Mouse (Mus musculus): ENCODE results near the gene Pde9a. TPM values are rescaled to one million over a fixed set of nuclear protein-coding genes. Genes with fewer than 3 reads are reported as not detected.

Pde9a gene
- total RNA-seq, 2 experiments from 2014 or later = 1.4 TPM; not detected in 1

- no peak for ATAC-seq (replicated peaks; ENCODE audit: poor library complexity, severe bottlenecking)
These were observed 912 bp upstream of the Pde9a start for GRCm38 (mm10) chr17:31384968-31385627.

GRCm38 (mm10) chr17:31386766-31387275, 811 bp downstream of the Pde9a start:
- no peak for ATAC-seq (replicated peaks; ENCODE audit: poor library complexity, severe bottlenecking)

GRCm38 (mm10) chr17:31389432-31390050, 3.5 kb downstream of the Pde9a start:
- no peak for ATAC-seq (replicated peaks; ENCODE audit: poor library complexity, severe bottlenecking)

DNA sequence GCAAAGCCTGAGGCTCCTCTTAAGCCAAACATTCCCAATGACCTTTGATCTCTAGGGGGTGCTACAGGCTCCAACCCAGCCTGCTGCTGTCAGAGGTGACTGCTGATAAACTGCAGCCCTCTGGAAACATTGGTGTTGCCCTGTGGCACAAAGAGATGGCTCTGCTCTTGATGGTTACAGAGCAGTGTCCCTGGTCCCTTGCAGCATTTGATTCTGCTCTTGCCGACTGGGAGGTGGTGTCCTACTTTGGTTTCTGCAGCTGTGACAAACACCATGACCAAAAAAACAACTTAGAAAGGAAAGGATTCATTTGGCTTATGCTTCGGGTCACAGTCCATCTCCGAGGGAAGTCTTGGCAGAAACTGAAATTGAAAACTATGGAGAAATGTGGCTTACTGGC, 5.5 kb downstream of the Pde9a start:
- ATAC-seq (replicated peaks; ENCODE audit: poor library complexity, severe bottlenecking) = no peak

GRCm38 (mm10) chr17:31392041-31392440, 6.0 kb downstream of the Pde9a start:
- ATAC-seq (replicated peaks; ENCODE audit: poor library complexity, severe bottlenecking) = no peak

DNA sequence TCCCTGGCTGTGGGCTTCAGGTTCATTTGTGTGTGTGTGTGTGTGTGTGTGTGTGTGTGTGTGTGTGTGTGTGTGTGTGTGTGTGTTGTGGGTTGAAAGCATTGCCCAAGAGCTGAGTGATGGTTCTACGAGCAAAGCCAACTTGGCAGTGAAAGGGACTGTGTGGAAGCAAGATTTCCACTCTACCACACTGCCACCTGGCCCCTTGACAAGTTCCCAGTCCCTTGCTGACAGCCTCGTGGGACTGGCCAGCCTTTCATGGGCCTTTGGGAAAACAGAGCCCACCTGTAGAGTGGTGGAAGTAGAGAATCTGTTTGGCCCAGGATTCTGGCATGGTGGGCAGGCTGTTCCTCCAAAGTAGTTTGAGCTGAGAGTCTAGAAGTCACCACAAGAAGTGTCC, 7.8 kb downstream of the Pde9a start:
- ATAC-seq (replicated peaks; ENCODE audit: poor library complexity, severe bottlenecking) = no peak

DNA sequence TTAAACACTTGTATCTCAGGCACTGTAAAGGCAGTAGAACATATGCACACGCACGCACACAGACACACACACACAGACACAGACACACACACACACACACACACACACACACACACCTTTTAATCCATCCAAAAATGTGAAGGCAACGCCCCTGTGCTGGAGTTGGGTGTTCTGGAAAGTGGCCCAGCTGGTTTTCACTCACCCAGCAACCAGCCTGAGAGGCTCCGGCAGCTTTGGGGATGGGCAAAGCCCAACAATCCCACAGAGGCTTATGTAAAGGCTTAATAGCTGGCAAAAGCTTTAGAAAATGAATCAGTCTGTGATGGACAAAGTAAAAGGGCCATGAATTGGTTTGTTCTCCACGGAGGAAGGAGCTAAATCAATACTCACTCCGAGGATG, 14.3 kb downstream of the Pde9a start:
- no peak for ATAC-seq (replicated peaks; ENCODE audit: poor library complexity, severe bottlenecking)

GRCm38 (mm10) chr17:31401160-31401559, 15.2 kb downstream of the Pde9a start:
- ATAC-seq (replicated peaks; ENCODE audit: poor library complexity, severe bottlenecking) = no peak

- no peak for ATAC-seq (replicated peaks; ENCODE audit: poor library complexity, severe bottlenecking)
These were observed 16.7 kb downstream of the Pde9a start for GRCm38 (mm10) chr17:31402713-31403112.

GRCm38 (mm10) chr17:31405694-31406227, 19.8 kb downstream of the Pde9a start:
- peak; percentile 79 for ATAC-seq (replicated peaks; ENCODE audit: poor library complexity, severe bottlenecking)

DNA sequence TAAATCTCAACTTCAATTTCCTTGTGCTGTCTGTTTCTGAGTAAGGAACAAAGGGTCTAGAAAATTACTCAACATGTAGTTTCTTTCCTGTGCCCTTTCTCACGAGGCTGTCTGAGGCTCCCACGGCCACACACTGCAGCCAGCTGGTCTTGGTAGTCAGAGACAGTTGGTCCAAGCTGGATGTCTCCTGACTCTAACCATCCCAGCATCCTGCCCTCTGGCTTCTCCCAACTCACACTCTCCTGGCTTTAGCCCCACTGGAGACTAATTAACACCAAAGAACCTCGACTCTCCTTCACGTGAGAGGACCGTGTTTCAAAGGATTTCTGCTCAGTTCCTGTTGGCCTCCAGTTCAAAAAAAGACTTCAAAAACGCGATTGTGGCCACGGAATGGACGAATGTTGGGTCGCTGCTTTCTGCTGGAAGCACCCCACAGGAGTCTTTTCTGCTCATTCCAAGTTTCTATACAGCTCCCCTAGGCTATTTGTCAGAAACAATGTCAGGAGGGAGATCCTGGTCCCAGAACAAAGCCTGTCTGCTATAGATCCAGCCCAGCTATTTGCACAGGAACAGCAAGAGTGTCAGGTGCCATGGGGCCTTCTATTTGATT, 23.8 kb downstream of the Pde9a start:
- 0 out of 2 replicates have a peak, but pooled peaks have one; percentile 11 for ATAC-seq (replicated peaks; ENCODE audit: poor library complexity, severe bottlenecking)

- ATAC-seq (replicated peaks; ENCODE audit: poor library complexity, severe bottlenecking) = no peak
These were observed 29.2 kb downstream of the Pde9a start for GRCm38 (mm10) chr17:31415258-31415657.

GRCm38 (mm10) chr17:31418804-31419597, 33.0 kb downstream of the Pde9a start:
- ATAC-seq (replicated peaks; ENCODE audit: poor library complexity, severe bottlenecking) = no peak

- ATAC-seq (replicated peaks; ENCODE audit: poor library complexity, severe bottlenecking) = no peak
These were observed 33.6 kb downstream of the Pde9a start for GRCm38 (mm10) chr17:31419598-31419950.

DNA sequence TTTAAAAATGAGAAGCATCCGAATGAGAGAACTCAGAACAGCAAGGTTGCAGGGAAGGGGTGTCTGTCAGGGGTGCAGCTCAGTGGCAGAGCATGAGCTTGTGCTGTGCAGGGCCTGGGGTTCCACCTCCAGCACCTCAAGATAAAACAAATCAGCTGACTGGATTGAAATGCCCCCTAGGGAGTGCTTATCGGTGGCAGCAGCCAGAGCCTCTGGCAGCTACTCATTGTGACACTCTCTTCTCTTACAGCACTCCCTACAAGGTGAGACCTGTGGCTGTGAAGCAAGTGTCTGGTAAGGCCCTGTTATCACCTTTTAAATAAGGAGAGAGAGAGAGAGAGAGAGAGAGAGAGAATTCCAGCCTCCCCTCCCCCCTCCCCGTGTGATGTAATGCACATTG, 34.0 kb downstream of the Pde9a start:
- ATAC-seq (replicated peaks; ENCODE audit: poor library complexity, severe bottlenecking) = no peak

DNA sequence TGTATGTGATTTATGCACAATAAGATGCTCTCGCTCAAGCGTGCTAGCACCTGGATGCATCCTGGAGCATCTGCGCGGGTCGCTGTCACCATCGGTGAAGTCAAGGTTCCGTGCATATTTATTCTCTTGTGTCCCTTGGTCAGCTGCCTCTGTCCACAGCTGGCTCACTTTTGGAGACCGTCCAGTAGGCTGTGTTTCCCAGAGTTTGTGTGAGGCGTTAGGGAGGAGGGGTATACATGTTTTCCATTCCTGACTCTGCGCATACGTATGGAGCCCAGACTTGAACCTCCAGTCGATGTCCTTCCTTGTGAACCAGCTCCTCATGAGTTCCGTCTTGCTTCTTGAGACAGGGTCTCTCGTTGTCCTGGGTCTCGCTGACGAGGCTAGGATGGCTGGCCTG, 34.6 kb downstream of the Pde9a start:
- ATAC-seq (replicated peaks; ENCODE audit: poor library complexity, severe bottlenecking) = no peak

DNA sequence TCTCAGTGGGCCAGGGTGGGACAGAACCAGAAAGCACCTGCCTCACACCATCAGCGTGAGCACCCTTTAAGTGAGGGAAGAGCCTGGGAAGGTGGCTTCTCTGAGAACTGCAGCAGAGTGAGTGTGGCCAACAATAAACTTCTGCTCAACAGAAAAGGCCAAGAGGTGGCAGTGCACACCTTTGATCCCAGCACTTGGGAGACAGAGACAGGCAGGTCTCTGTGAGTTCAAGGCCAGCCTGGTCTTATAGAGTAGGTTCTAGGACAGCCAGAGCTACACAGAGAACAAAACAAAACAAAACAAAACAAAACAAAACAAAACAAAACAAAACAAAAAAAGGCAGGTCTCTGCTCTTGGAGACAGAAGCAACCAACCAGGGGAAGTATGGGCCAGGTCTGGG, 36.4 kb downstream of the Pde9a start:
- no peak for ATAC-seq (replicated peaks; ENCODE audit: poor library complexity, severe bottlenecking)

DNA sequence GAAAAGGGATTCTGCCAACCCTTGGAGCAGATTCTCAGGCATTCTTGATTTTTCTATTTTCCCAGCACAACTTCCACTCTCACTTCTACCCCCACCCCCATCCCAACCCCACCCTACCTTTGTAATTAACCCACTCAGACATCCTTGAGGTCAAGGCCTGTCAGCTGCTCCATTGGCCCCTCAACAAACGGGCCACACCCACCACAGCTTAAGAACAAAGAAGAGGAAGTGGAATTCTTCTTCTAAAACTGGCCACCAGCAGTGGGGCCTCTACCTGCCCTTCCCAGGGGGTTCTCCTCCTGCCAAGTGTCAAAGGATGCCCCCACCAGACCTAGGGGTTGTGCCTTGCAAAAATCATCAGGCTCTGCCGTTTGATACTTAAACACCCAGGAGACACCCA, 37.0 kb downstream of the Pde9a start:
- peak; percentile 71 for ATAC-seq (replicated peaks; ENCODE audit: poor library complexity, severe bottlenecking)

DNA sequence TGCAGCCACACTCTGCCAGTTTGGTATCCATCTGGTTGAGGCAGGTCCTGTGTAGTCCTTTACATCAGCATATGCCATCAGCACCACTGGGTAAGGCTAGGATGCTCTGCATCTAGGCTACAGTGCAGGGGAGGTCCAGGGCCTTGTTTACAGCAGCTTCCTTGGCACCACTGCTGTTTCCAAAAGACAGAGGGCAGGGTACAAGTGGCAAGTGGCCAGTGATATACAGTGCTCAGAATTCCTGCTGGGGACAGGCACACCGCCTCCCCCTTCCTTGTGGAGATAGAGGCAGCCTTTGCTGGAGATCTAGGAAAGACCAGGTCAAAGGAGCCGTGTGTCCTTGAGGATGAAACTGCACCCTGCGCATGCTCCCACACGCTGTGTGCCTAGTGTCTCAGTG, 38.3 kb downstream of the Pde9a start:
- ATAC-seq (replicated peaks; ENCODE audit: poor library complexity, severe bottlenecking) = no peak

DNA sequence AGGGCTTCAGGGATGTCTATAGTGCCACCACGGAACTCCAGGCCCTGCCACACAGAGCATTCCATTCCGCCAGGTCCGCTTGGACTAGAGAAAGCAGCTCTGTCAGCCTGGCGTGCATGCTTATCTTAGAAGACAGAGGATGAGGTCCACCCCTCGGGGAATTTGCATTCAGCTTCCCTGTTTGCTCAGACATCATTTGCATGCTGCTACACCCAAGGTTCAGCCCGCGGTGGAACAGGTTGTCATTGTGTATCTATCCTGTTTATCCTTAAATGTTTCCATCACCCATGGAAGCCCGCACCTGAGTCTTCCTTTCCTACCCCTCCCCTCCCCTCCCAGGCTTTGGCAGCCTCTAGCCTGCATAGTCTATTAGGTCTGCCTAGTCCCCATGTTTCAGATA, 38.8 kb downstream of the Pde9a start:
- no peak for ATAC-seq (replicated peaks; ENCODE audit: poor library complexity, severe bottlenecking)
